Mouse (Mus musculus) cerebellum, postnatal 10 days (tissue): ENCODE measurements around the gene Mrps6.
"Not testable (repeated sequence)": the region's sequence is repeated elsewhere in the genome, so short reads cannot be mapped to it uniquely, and the experiment has no call there.

Experiments
- DNase-seq, 2 experiments: peaks; one replicate each; pipeline ENCODE4 v3.0.0; 2021; ENCODE audit warnings: mixed read lengths in 2 of 2

Gene Mrps6

DNA sequence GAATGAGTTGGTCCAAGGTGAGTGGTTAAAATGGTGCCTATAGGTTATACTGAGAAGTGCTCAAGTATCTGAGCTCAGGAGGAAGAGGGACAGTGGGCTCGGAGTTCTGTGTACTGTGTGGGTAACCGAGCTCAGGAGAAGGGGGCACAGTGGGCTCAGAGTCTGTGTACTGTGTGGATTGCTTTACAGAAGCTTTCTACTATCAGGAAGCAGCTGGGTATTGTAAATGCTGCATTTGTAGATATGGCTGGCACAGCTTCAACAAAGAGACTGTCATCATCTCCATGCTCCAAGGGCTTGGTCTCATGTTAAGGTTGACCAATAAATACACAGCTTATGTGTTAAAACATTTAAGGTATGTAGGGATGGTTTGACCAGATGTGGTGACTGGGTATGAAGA lies 6.7 kb downstream of the Mrps6 start:
- DNase-seq = no peak

DNA sequence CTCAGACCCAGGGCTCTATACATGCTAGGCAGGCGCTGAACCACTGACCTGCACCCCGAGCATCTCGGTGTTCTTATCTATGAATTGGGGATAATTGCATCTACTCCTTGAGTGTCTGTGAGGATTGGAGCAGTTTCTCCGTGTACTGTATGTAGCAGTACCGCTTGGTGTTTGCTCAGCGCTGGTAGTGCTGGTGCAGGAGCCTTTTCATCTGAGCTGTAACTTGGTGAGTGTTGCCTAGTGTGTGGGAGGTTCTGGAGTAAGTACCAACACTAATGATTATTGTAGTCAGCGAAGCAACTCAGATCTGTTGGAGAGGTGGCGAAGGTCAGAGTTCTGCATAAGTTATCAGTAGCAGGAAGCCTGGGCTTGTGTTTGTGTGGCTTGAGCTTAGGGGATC lies 12.3 kb downstream of the Mrps6 start:
- no peak for DNase-seq

DNA sequence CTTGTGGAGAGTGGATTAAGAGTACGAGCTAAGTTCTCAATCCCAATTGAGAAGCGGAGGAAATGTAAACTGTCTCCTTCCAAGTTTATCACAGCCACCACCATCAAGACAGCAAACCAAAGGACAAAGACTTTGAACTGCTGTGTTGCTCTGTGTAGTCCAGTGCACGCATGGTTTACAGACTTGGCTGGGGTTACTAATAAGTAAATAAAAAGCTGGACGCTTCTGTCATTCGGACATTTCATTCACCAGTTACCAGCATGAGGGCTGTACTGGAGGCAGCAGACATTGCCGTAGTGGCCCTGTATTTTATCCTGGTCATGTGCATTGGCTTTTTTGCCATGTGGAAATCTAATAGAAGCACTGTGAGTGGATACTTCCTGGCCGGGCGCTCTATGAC lies 18.7 kb downstream of the Mrps6 start:
- DNase-seq = no peak

DNA sequence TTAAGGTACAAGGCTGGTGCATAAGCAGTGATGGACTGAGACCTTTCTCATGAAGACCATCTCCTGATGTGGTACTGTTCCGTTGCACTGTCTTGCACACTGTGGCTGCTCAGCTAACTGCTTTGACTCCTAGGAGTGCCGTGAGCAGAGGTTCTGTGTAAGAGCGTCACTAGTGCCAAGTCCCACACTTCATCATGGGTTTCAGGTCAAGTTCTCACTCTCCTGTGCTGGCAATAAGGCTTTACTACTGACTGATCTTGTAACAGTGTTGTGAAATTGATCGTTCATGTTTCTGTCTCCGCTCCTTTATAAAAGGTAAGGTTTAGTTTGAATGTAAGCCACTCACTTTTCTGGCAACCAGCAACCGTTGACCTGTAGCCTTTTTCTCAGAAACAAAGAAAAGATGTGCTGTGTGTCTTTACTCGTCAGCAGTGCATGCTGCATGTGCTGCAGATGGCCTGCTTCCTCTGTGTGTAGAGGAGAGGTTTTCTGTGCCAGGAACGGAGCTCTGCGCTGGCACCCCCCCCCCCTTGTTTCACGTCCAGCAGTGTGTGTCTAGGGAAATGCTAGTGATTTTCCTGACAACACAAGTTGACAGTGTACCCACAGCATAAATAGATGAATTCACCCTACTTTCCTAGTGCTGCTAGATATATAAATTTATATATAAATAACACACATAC lies 25.8 kb downstream of the Mrps6 start:
- peak in 1 of 2 experiments; percentile 23 for DNase-seq

DNA sequence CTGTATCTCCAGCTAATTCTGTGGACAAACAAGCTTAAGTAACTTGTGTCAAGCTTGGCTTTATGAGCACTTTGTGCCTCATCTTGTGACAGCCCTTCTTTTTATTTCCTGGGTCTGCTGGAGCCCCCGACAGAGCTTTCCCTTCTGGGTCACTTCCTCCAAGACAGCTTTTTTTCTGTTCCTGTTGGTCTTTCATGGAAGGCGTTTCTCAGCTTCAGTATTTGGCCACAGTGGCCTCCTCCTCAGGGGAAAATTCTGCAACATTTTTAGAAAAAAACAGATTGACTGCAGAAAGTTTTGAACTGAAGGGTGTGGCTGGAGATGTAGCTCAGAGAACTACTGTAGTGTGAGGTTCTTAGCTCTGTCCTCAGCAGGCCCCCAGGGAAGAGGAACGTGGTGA lies 31.2 kb downstream of the Mrps6 start:
- no peak for DNase-seq

DNA sequence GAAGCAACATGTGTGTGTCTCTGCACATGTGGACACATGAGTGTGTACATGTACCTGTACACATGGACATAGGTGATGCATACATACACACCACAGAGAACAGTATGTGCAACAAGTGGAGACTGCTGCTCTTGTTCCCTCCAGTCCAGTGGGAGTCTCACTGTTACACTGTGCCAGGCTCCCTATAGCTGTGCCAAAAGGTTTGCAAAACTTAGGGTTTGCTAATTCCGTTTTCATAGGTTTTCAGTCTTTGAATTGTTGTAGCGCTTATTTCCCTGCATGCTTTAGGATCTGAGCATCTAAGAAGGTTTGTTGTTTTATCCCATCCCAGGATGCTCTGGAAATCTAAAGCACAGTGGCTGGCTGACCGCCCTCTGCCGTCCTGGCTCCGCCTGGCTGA lies 33.8 kb downstream of the Mrps6 start:
- no peak for DNase-seq

DNA sequence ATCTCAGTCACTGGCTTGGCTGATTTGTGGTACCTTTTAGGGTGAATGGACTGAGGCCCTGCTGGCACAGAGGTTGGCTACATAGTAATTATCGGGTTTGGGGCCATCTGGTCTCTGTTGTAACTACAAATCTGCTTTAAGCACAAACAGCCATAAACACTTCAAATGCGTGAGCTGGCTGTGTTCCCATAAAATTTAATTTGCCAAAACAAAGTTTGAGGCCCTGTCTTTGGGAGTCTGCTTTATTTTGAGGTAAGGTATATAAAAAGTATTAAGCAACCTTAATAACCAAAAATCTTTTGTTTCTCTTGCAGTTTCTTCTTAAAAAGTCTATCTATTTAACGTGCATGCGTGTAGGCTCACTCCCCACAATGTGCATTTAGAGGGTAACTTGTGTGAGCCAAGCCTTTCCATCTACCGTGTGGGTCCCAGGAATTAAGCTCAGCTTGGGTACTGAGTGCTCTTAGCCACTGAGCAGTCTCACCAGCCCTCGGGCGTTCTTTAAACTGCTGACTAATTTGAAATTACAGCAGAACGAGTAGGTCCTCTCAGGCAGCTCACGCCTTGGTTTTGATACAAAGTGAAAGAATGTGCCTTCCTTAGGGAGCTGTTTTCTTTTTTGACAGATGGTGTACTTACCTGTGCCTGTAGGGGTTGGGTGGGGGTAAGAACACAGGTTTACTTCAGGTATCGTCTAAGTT lies 40.4 kb downstream of the Mrps6 start:
- DNase-seq = peak in 1 of 2 experiments; percentile 39

DNA sequence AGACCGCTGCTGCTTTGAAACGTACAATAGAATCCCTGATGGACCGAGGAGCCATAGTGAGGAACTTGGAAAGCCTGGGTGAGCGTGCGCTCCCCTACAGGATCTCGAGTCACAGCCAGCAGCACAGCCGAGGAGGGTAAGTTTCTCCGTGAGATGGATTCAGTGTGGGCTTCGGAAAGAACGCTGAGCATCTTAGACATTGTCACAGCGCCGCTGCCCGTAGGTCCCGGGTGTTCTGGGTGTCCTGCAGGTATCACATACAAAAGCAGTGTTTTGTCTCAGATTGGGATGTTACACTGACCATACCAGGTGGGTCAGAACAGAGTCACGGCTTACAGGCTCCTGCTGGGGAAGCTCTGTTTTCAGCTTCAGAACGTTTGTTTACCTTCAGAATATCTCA lies 41.5 kb downstream of the Mrps6 start:
- DNase-seq = no peak

DNA sequence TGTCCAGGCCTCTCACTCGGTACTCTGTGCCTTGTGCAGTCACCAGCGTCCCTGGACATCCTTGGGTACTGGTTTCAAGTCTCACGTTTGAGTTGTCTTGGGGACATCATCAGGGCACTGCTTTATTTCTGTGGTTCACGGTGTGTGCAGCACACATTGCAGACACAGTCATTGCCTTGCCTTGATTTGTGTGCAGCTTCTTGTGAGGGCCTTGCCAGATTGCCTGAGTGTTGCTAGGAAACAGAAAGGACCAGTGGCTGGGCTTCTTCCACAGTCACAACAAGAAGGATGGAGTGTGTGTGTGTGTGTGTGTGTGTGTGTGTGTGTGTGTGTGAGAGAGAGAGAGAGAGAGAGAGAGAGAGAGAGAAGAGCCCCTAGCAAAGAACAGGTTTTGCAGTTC lies 42.0 kb downstream of the Mrps6 start:
- DNase-seq = peak; percentile 42 to 45

DNA sequence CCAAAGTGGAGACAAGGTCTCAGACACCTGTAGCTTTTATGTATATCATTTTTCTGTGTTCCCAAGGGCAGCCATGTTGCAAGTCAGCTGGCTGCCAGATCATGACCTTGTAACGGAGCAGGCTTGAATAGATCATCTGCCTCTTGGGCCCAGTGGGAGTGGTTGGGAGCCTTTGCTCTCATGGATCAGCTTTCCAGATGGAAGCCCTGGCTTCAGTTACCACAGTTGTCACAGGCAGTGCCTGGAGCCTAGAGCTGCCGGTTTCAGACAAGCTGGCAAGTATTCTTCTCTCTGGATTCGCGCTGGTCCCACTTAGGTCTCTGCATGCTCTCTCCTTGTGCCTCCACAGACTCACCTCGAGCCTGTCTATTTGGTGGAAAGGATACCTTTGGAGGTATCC lies 44.0 kb downstream of the Mrps6 start:
- DNase-seq = peak; percentile 40 to 55

DNA sequence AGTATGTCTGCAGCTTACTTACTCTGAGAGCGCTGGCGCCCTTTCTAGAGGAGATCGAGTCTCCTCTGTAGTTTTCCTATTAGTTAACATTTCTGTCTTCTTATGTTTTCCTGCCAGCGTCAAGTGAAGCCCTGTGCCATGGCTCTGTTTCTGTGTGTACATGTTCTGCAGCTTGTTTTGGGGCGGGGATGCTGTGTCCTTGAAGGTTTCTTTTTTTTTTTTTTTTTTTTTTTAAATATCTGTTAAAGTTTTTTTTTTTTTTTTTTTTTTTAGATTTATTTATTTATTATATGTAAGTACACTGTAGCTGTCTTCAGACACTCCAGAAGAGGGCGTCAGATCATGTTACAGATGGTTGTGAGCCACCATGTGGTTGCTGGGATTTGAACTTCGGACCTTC lies 44.9 kb downstream of the Mrps6 start:
- not testable (repeated sequence) for DNase-seq

DNA sequence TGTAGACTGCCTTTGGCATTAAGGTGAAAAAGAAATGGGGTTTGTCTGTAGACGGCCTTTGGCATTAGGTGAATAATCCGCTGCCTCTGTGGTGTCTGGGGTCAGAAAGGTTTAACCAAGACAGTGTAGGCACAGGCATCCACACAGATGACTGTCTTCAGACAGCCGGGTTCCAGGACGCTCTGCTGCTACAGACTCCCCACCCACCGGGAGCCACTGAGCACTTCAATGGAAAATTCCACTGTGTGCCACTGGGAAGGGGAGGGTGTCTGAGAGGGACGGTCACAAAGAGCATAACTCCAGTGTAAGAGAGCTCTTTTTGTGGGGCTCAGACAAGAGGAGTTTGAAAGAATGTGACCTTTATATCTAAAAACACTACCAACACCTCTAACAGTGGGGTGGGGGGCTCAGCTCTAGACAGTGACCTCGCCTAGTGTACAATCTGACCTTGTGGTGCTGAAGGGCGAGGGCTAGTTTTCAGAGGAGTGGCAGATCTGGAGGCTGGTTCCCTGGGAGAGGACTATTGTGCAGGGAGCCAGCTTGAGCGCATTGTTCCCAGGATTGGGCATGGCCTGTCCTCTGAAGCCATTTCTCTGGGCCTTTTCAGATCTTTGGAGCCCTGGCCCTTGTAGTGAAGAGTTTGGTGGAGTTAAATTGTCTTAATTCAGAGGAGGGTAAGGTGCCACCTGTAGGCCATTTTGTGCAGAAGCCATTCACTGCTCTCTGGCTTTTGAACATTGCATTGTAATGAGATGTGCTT lies 45.7 kb downstream of the Mrps6 start:
- no peak for DNase-seq

DNA sequence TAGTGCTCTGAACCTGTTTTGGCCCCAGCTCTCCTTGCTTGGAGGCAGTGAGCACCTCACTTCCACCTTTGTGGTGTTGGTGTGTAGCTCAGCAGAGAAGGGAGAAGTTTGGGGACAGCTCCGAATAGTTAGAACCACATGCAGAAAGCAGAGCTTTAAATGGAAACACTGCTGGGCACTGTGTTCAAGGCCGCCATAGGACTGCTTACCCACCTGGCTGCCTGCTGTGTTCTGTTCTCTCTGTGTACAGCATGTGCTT lies 46.2 kb downstream of the Mrps6 start:
- no peak for DNase-seq

DNA sequence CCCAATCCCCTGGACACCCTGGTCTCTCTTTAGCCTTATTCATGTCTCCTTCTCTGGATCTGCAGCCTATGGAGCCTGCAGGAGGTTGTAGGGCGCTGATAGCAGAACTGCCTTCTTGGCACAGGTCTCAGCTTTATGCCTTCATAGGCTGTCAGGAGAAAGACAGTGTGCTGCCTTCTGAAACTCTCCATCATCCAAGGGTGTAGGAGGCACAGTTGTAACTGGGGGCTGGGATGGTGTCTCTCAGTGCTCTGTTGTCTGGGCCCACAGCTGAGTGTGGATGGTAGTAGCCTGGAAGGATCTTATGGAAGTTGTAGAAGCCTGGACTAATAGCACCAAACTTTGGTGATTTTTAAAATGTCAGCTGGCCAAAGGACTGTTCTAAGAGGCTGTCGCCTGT lies 46.9 kb downstream of the Mrps6 start:
- no peak for DNase-seq

DNA sequence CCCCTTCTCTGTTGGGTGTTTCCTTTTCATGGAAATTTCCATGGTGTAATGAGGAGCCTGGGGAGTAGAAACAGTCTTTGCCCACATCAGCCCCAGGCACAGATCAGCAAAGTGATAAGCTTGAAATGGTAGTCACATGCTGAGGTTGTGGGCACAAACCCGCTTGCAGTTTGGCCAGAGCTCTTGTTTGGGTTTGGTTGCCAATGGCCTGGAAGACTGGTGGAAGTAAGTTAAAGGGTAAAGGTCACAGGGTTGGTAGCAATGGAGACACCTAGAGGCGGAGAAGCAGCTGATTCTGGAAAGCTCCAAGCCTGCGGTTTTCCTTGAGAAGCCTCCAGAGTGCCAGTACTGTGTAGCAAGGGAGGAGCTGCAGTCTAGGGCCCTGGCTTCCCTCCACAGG lies 47.6 kb downstream of the Mrps6 start:
- DNase-seq = no peak

DNA sequence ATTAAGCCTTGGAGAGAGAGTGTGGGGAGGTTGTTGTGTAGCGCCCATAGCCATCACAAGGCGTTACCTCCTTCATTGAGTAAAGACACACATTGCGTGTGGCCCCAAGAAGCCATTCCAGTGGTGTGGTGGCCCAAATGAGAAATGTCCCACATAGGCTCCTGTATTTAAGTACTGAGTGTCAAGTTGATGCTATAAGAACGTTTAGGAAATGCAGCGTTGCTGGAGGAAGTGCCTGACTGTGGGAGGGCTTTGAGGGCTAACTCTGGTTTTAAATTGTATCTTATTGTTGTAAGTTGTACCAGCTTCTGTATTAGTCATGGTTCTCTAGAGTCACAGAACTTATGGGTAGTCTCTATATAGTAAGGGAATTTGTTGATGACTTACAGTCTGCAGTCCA lies 49.3 kb downstream of the Mrps6 start:
- no peak for DNase-seq

DNA sequence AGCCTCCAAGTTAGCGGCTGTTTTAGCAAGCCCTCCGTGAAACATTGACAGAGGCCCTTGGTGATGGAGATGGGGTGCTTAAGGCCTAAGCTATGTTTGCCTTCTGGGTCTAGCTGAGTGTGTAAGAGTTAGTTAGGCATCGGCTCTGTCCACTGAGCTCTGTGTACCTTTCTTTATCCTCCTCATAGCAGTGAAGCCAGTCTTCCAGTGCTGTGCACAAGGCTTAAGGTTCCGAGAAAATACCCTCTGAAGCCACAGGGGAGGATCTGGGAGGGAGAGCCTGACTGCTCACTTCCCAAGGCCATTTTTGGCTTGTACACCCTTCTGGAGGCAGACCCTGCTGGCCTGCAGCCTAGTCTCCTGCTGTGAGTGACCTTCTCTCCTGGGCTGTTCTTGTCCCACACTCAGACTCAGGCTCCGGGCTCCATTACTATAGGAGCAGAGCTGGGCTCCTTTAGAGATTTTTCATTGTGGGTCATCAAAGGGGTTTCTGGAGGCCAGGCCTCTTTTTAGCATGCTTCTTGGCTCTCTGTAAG lies 56.7 kb downstream of the Mrps6 start:
- peak; percentile 70 to 80 for DNase-seq

DNA sequence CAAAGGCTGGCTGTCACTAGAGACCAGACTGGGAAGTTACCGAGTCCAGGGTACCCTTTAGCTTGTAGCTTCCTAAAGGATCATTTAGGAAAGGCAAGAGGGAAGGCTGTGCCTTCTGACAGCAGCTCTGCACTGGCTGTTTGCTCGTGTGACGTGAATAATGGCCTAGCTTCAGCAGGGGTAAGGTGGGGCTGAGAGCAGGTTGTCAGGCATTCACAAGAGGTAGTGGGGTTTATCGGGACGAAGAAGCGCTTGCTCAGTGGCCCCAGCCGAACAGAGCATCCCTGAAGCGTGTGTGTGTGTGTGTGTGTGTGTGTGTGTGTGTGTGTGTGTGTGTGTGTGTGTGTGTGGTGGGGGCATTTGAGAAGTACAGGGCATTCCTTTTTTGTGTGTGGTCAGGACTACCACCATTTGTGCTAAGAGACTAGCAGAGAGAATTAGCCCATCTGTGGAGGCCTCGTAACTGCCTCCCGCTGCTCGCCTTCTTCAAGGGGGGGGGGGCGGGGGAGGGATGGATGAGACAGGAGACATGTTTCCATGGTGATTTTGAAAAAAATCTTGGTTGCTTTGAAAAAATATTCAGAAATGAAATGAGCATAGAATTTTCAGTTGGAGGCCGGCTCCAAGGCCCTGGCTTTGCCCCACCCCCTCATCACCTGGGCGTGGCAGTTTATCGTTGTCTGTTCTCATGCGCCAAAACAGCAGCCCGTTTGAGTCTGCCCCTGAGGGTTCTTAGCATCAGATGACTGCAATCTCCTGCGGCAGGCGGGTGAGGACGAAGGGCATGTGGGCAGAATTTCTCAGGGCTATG lies 57.7 kb downstream of the Mrps6 start:
- DNase-seq = peak; percentile 64

DNA sequence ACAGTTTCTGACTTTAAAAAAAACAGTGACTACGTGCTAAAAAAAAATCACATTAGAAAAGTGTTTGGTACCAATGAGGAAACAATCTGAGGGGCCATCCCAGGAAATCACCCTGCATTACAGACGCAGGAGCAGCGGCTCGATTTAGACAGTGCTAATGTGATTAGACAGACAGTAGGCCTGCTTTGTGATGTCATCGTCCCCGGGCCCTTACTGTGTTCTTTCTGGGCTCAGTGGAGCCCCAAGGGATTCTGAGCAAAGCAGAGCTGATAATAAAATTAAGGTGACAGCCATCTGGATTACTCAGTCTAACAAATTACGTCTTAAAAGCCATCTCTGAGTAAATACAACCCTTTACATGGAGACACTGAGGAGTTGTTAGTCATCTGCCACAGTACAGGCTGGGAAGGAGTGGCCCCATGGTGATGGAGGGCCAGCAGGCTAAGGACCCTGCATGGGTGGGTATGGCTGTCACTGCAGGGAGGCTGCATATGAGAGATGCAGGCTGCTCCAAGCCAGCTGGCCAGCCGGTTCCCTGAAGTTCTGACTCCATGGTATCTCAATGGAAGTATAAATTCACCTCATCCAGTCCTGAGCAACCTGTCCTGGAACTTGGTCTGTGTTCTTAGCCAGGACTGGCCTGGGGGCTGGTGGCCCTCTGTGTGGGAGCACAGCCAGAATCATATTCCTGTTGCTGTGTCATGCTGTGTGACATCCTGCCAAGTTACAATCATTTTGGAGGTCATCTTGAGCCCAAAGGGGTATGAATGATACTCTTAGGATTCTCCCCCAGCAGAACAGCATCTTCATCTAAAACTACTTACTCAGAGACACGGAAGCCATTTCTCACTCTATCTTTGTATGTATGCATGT lies 59.5 kb downstream of the Mrps6 start:
- peak in 1 of 2 experiments; percentile 32 for DNase-seq

DNA sequence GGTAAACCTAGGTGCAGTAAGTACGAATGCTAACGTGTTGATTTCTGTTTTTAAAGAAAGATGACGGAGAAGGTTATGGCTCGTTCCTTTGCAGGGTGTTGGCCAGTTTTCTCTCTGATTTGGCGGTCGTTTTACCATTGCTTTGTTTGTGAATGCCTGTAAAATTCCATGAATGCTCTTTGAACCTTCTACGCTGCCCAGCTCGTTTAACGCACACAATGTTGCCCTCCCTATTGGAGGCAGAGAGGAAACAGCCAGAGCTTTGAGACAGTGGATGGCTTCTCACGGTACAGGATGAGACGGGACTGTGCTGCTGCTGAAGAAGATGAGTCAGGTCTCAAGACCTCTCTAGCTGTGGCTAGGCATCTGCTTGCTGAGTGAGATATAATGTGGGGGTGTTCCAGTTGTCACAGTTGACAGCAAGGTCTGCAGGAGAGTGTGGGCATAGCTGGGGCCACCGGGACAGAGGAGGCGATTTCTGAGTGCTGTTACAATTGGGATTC lies 61.0 kb downstream of the Mrps6 start:
- DNase-seq = no peak

DNA sequence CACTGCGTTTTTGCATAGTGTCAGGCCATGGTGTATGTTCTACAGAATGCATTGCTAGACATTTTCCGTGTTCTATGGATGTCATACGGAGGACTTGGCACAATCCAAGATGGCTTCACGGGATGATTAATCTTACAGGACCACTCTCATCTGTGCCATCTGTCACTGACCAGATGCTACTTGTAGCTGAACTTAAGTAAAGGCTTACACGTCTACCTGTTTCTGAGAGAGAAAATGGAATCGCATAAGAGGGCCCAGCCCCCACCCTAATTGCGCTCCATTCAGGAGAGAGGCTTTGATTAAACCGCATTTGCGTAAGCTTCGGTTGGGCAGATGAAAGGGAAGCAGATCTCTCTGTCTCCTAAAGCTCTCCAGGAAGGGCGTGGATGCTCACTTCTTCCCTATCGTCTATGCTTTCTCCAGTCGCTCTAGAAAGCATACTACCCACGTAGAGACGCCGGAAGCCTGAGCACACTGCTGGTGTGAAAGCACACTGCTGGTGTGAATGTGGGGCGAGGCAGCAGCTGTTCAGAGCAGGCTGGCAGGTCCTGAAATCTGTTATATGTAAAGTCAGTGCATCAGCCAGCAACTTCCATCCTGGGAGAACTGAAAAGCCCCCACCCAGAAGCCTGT lies 62.9 kb downstream of the Mrps6 start:
- peak in 1 of 2 experiments; percentile 43 for DNase-seq
